Mouse (Mus musculus): ENCODE measurements around the gene Rinl.

Rinl gene

DNA sequence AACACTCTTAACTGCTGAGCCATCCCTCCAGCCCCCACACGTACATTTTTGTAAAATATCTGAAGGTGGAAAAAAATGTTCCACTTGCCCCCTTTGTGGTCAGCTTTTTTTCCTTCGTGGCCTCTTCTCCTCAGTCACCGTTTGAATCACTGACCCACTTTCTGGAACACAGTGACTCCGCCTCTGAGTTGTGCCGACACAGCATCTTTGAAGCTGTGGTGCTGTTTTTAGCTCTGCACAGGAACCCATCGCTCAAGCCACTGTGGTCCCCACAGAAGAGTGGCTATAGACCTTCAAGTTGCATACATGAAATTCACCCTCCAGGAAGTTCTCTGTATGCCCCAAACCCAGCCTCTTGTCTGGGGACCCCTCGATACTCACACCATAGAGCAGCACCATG, 7.9 kb upstream of the Rinl start:
- DNase-seq (ENCODE audit: extremely low spot score, low spot score): no peak

DNA sequence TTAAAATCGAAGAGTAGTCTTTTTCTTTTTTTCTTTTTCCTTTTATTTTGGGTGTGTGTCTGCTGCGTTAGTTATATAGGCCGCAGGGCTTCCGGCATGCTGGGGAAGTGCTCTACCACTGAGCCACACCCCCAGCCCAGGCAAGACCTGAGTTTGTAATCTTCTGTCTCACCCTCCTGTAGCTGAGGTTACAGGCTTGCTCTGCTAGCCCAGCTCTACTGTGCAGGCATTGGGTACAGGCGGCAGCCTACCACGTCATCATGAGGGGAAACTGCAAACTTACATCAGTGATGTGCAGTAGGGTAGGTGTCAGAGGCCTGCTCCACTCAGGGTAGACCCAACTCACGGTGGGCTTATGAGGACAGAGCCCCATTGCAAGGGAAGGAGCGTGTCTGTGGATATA, 7.5 kb upstream of the Rinl start:
- DNase-seq (ENCODE audit: extremely low spot score, low spot score): no peak

DNA sequence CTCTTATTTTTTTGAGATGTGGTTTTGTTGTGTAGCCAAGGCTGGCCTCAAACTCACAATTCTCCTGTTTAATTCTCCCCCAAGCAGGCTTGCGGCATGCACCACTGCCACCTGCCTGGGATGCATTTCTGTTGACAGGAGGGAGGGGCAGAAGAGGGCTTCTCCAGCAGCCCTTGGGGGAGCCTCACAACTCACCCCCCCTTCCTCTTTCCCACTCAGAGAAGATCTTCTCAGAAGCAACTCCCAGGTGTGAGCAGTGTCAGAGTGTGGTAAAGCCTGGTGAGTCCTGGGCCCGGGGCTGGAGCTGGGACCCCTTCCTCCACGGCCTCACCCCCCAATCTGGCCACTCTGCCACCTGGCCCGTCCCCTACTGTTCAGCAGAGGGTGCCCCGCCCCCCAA, 3.6 kb upstream of the Rinl start:
- DNase-seq (ENCODE audit: extremely low spot score, low spot score): no peak

DNA sequence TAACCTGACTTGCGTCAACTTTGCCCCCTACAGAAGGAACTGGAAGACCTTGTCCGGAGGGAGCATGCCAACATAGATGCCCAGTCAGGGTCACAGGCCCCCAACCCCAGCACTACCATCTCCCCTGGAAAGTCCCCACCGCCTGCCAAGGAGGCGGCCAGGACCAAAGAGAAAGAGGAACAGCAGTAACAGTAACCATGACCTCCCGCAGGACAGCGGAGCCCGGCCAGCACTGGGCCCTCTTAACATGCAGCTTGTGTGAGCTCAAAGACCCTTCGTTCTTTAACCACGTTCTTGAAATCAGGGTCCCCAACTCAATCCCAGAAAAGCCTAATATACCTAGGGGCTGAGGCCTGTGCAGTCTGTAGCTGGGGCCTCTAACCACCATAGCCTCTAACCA, 885 bp upstream of the Rinl start:
- no peak for DNase-seq (ENCODE audit: extremely low spot score, low spot score)

DNA sequence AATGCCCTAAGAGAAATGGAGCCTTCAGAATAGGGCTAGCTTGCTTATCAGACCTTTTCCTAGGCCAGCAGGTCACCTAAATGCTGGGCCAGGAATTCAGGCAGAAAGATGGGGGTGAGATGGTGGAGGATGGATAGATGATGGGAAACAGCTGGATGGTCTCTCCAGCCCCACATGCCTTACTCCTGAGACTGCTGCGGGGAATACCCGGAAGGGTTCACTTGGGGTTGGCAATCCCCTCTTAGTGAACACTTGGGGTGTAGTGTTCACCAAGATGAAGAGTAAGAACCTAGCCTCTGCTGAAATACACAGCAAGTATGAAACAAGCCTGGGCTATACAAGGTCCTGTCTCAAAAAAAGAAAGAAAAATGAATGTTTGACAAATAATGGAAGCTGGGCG, 466 bp downstream of the Rinl start:
- DNase-seq (ENCODE audit: extremely low spot score, low spot score): no peak

DNA sequence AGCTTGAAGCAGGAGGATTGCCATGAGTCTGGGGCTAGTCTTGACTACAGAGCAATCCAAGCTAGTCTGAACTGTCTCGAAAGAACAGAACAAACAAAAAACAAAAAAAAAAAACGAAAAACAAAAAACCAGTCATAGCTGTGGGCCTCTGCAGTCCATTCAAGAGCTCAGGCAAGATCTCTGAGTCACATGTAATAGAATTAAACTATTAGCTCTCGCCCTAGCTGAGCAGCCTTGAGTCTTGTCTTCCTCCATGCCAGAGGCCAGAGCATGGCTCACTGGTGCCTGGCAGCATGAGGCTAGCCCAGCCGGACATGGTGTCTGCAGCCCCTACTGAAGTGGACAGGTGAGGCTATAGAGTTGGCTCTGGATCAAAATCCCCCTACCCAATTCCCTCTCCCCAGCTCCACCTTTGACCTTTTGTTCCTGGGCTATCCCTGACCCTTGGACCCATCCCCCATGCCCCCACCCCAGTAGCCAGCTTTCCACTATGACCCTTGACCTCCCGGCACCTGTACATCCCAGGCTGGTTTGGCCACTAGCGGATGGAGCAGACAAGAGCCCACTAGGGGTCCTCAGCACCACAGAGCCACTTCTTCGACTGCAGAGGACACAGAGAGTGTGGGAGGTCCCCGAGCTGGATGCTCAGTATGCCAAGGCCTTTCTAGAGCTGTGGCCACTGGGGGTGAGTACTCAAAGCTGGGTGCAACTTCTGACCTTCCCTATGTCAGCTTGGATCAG, 1.5 kb downstream of the Rinl start:
- DNase-seq (ENCODE audit: extremely low spot score, low spot score): no peak

DNA sequence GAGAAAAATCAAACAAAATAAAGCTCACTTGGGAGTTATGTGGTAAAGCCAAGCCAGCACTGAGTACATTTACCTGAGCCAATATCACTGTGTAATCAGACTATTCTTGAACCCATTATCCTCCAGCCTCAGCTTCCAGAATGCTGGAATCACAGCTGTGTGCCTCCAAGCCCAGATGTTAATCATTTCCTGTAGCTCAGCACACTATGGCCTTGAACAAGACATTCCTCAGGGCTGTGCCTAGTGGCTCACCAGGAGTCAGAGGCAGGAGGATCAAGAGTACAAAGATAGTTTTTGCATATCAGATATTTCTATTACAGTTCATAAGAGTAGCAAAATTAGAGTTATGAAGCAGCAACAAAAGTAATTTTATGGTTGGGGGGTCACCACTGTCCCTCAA, 2.9 kb downstream of the Rinl start:
- no peak for DNase-seq (ENCODE audit: extremely low spot score, low spot score)

DNA sequence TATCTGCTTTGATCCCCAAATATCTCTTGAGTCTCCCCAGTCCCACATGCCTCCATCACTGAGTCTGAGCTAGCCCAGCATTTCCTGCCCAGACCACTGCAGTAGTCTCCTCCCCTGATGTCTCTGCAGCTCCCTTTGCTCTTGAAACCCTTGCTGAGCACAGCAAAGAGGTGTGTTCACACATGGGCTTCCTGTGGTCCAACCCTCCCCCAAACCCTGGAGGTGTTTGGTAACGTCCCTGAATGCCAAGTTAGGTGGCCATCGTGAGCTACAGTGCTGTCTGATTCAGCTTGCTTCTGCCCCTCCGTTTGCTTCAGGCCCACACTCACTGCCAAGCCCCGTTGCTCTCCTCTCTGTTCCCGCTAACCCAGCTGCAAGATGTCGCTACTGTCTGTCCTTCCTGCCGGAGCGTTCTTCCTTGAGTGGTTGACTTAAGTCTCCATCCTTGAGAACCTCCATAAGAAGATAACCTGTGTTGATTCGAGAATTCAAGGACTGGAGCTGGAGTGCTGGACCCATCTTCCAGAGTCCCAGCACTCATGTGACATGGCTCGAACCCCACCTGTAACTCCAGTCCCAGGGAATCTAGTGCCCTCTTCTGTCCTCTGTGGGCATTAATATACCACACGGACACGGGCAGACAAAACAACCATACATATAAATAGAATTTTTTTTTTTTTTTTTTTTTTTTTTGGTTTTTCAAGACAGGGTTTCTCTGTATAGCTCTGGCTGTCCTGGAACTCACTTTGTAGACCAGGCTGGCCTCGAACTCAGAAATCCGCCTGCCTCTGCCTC, 3.8 kb downstream of the Rinl start:
- no peak for DNase-seq (ENCODE audit: extremely low spot score, low spot score)

DNA sequence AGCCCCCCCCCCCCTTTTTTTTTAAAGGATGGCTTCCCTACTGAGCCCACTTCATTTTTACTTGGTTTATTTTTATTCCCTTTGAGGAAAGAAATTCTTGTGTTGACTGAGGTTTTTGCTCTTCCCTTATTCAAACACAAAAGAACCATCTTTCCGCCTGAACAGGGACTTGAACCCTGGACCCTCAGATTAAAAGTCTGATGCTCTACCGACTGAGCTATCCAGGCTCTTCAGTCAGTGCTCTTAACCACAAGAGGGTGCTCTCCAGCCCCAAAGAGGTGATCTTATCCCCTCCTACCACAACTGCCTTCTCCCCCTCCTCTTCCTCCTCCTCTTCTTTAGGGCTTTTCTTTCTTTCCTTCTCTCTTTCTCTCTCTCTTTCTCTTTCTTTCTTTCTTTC, 5.1 kb downstream of the Rinl start:
- DNase-seq (ENCODE audit: extremely low spot score, low spot score): no peak

DNA sequence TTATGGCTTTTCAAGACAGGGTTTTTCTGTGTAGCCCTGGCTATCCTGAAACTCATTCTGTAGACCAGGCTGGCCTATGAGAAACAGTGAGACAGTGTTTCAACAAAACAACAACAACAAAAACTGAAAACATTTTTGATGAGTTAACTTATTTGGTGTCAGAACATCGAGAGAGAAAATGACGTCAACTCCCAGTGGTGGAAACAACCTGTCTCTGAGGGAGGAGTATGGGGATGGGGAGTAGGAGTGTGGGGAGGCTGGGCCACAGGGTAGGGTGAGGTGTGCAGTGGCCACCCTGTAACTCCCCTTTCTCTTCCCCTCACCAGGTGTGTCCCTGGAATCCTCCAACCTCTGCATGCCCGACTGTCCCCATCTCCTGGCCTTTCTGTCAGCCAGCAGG, 5.7 kb downstream of the Rinl start:
- no peak for DNase-seq (ENCODE audit: extremely low spot score, low spot score)

DNA sequence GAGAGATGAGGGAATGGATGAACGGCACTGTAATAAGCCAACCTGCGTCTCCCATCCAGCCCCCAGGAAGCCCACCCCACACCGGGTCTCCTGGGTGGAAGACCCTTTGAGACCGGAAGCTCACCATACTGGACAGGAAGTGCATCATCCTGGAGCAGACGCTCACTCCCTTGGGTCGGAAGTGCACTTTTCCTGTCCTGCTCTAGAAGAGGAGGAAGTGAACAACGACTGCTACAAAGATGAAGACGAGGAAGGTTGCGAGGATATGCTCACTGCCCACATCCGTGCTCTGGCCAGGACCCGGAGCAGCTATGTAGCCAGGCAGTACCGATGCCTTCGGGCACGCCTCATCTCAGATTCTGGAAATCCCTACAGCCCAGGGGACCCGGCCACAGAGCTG, 7.1 kb downstream of the Rinl start:
- no peak for DNase-seq (ENCODE audit: extremely low spot score, low spot score)

DNA sequence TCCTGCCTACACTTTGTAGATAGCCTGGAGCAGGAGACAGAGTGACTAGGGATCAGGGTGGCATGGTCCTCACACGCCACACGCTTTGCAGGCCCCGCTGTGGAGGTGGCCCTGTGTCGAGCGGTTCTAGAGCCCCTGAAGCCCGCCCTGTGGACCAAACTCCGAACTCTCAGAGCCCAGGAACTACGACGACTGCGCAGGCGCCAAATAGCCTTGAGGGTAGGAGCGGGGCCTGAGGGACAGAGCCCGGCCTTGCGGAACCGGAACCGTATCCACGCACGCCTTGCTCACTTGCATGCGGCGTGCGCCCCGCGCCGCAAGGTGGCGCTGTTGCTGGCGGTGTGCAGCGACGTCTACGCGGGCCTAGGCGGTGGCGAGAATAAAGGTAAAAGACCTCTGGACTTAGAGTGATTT, 7.8 kb downstream of the Rinl start:
- peak; percentile 78 for DNase-seq (ENCODE audit: extremely low spot score, low spot score)

DNA sequence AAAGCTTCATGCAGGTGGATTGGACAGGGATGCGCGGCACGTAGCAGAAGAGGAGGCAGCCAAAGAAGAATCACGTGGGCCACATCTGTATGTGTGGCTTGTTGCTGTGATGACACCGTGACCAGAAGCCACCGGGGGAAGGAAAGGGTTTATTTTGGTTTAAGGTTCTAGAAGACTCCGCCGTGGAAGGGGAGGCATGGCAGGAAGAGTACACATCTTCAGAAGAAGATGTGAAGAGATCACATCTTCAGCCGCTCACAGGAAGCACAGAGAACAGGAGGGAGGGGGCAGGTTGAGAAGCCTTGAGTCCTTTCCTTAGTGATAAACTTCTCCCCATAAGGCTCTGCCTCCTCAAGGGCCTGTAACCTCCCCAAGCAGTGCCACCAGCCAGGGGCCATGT, 11.2 kb downstream of the Rinl start:
- DNase-seq (ENCODE audit: extremely low spot score, low spot score): no peak

DNA sequence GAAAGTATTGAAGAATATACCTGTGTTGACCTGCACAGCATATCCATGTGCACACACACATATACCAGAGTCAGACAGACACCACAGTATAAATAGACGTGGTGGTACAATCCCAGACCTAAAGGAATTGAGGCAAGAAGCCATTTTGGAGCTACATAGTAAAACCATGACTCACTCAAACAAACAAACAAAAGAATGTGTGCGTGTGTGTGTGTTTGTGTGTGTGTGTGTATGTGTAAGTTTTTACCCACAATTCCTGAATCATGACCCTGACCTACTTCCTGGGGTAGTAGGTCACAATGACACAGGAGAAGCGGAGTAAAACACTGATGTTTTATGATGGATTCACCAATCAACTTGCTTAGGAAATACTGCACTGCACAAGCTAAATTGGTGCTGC, 12.7 kb downstream of the Rinl start:
- DNase-seq (ENCODE audit: extremely low spot score, low spot score): no peak

DNA sequence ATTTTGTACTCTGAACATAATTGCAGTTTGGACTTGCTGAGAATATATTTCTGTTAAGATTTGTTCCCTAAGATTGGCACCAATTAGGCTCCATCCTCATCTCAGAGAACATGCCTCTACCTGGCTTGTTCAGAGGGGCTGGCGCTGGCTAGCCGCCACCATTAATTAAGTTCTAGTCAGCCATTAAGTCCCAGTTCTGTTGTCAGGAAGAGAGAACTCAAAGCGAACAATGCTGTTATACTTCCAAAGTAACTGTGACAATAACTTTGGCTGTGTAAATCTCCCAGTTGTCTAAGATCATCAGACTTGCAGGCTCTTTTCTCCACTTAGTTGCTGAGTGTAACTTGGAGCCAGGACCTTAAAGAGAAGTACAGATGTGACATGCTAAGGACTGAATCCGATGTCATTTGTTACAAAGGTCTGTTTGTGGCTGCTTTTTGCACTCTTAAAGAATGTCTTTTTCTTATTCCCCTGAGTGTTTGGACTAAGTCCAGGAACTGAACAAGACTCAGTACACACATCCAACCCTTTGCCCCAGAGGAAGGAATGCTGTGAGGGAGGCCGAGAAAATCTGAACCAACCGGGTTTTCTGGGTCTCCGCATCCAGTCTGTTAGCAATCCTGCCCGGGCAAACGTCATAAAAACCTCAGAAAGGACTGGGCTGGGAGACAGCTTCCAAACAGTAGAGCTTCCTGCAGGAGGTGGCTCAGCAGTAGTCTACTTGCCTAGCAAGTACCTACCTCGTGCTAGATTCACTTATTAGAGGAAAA, 13.3 kb downstream of the Rinl start:
- no peak for DNase-seq (ENCODE audit: extremely low spot score, low spot score)

DNA sequence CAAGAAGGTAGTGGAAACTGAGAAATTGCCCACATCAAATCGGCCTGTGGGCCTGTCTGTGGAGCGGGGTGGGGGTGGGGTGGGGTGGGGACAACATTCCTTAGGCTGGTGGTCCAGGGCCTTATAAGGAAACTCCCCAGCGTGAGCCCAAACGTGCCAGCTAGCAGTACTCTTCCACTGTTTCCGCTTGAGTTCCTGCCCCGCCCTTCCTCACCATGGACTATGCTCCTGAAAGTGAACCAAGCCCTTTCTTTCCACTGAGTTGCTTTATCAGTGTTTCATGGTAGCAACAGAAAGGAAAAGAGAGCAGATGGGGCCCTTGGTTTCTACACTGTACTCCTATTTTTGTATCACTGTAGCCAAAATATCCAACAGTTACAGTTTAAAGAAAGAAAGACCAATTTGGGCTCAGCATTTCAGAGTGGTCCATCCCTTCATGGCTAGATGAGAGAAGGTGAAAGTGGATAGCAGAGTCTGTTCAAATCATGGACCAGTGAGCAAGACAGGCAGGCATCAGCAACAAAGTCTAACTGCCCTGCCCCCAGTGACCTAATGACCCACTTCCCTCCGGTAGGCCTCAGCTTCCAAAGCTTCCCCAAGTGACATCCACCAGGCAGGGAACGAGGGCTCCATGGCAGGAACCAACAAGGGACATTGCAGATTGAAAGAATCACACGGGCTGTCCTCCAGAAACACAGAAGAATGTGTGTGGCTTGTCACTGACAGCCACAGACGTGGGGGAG, 14.2 kb downstream of the Rinl start:
- DNase-seq (ENCODE audit: extremely low spot score, low spot score): no peak

DNA sequence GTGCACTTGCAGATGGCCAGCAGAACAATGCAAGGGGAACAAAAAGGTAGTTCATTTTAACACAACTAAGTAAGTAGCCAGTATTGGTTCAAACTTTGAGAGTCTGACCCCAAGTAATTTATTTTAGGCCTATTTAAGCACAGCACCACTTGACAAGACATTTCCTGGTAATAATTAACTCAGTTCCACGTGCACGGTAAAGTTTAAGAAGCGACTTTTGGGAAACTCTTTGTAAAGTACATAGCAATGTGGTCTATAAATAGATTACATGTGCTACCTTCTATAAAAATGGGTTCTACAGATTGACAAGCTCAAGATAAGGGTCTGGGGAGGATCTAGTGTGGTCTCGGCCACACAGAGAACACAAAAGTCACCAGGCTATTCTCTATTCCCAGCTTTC, 15.0 kb downstream of the Rinl start:
- no peak for DNase-seq (ENCODE audit: extremely low spot score, low spot score)

DNA sequence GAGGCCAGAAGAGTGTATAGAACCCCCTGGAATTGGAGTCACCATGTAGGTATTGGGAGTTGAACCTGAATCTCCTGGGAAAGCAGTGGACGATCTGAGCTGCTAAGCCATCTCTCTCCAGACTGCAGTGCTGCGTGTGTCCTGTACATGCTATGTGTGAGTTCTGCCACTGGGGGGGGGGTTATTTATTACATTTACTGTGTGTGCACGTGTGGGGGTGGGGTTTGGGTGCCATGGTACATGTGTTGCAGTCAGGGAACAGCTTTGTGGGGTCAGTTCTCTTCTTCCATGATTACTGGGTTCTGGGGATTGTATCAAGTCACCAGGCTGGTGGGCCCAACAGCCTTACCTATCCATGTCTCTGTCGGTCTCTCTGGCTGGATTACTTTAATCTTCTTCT, 18.1 kb downstream of the Rinl start:
- DNase-seq (ENCODE audit: extremely low spot score, low spot score): no peak

DNA sequence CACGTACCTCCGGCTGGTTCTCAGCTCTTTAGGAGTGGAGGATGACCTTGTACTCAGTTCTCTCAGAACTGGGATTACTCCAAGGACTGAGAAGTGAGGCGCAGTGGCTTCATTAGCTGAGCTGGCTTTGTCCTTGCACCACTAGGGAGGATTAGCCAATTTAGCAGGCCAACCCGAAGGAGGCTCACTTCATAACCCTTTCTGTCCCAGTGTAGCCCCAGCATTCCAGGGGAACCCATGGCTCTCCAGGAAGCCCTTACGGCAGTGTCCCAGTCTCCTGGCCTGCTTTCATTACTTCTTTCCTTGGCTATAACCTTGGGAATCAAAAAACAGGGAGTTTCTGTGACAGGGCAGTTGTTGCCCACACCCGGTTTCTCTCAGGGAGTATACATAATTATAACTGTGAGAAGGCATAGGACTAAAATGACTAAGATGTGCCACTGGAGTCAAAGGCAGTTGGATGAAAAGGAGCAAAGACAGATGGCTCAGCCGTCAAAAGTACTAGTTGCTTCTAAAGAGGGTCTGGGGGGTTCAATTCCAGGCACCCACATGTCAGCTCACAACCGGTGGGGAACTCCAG, 19.0 kb downstream of the Rinl start:
- DNase-seq (ENCODE audit: extremely low spot score, low spot score): no peak

DNA sequence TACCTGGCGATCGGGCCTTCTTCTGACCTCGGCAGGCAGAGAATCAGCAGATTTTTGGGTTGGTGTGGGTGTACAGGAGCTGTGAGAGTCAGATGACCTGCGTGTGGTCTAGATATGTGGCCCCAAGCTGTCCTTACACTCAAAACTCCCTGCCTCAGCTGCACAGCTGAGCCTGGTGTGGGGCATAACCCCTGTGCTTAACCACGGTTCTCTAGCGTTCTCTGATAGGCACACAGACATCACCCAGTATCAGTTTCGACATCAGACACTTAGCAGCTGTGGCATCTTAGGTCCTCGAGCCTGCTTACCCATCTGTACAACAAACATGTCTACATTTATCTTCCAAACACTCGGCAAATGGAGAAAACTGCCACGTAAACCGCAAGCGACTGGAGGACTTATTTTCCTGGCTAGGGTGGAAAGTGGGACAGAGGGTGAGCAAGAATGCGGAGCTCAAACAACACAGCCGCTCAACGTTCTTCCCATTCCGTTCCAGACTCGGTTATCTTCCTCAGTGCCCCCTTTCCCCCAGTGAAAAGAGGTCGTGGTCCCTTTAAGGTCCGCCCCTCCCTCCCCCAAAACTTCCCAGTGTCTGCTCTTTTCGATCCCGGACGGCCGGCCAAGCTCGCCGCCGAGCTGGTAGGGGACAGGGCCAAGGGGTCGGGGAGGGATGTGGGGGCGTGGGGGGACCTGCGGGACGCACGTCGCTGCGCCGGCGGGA, 19.6 kb downstream of the Rinl start, which contains the start of gene Hnrnpl:
Hnrnpl (plus strand) TSS at position 321 of the 721 bp plus-strand sequence.
- no peak for DNase-seq (ENCODE audit: extremely low spot score, low spot score)
